Mouse (Mus musculus) mouse trophoblast stem cell (cell line): ENCODE data around the gene Adam17.
"Not testable (repeated sequence)": the region's sequence is repeated elsewhere in the genome, so short reads cannot be mapped to it uniquely, and the experiment has no call there.

Experiments used
- in situ Hi-C, 2 experiments: fragments of 300-500 bp; cut with MseI, MboI; formaldehyde crosslinking; loops; 2 replicates in 1 of 2; 3 replicates in 1 of 2; pipeline ENCODE4 v1.15.1; 2025

Gene Adam17

GRCm38 (mm10) chr12:21373100-21373819 is at the start of gene Adam17:
Gene Adam17 (minus strand): TSS chr12:21373632.
- in situ Hi-C loops, result no loop called here

GRCm38 (mm10) chr12:21418621-21419131 is 45.2 kb upstream of the Adam17 start:
- in situ Hi-C loops, result no loop called here

- in situ Hi-C loops, result no loop called here
Measured at GRCm38 (mm10) chr12:21418083-21418482, 44.7 kb upstream of the Adam17 start.

GRCm38 (mm10) chr12:21417100-21418070 is 44.0 kb upstream of the Adam17 start, which contains the start of gene Ywhaq:
Gene Ywhaq (minus strand): TSS chr12:21417637.
- in situ Hi-C loops, result no loop called here

GRCm38 (mm10) chr12:21416506-21416905 is 43.1 kb upstream of the Adam17 start:
- in situ Hi-C loops, result no loop called here

- in situ Hi-C loops, result no loop called here
Measured at GRCm38 (mm10) chr12:21410620-21411019, 37.2 kb upstream of the Adam17 start.

- in situ Hi-C loops, result no loop called here
Measured at GRCm38 (mm10) chr12:21409651-21410050, 36.2 kb upstream of the Adam17 start.

- in situ Hi-C loops, result no loop called here
Measured at GRCm38 (mm10) chr12:21408789-21409367, 35.4 kb upstream of the Adam17 start.

- in situ Hi-C loops, result no loop called here
Measured at GRCm38 (mm10) chr12:21402771-21403170, 29.3 kb upstream of the Adam17 start.

GRCm38 (mm10) chr12:21386201-21386600 is 12.8 kb upstream of the Adam17 start:
- in situ Hi-C loops, result no loop called here

GRCm38 (mm10) chr12:21378765-21379346 is 5.4 kb upstream of the Adam17 start:
- in situ Hi-C loops, result not testable (repeated sequence)

GRCm38 (mm10) chr12:21375376-21376157 is 2.1 kb upstream of the Adam17 start:
- in situ Hi-C loops, result no loop called here

- in situ Hi-C loops, result no loop called here
Measured at GRCm38 (mm10) chr12:21373820-21374475, 516 bp upstream of the Adam17 start.

- in situ Hi-C loops, result no loop called here
Measured at GRCm38 (mm10) chr12:21370035-21370611, 3.3 kb downstream of the Adam17 start.

GRCm38 (mm10) chr12:21369087-21369410 is 4.4 kb downstream of the Adam17 start:
- in situ Hi-C loops, result no loop called here

GRCm38 (mm10) chr12:21368376-21369086 is 4.9 kb downstream of the Adam17 start:
- in situ Hi-C loops, result no loop called here

GRCm38 (mm10) chr12:21364624-21365435 is 8.6 kb downstream of the Adam17 start:
- in situ Hi-C loops, result no loop called here

GRCm38 (mm10) chr12:21363195-21363594 is 10.2 kb downstream of the Adam17 start:
- in situ Hi-C loops, result no loop called here
